Comparison of ENCODE assay signal across 8 mouse cellular contexts in genomic region chr16:17405736-17406443, GRCm38 (mm10). TPM values are rescaled to one million over a fixed set of nuclear protein-coding genes. Genes with fewer than 3 reads are reported as not detected.
DNase-seq lines count a peak whose midpoint lies in the region; ATAC-seq and TF ChIP-seq lines count a peak whose summit lies in the region.

Gene Snap29, plus strand, starts transcription at chr16:17405986.
Gene Pi4ka, minus strand, starts transcription at chr16:17406314.

- in situ Hi-C loops in ES-E14 (cut with MboI; ENCODE audit: low sequenced_read_pairs in 2 of 2, unreplicated experiment in 2 of 2): no loop called here

- H3K9me3 ChIP-seq in ES-E14 (ENCODE audit: control insufficient read depth, insufficient read depth, low read depth, low read length): no peaks in the 10 kb centered on the region
- H3K9me3 ChIP-seq in forebrain, embryonic 15.5 days: no peaks in the 10 kb centered on the region

- peak; percentile 98 for ATAC-seq in forebrain, embryonic 15.5 days (replicated peaks)
- peak; percentile 88 for ATAC-seq in neutrophil, adult 5-6 weeks (ENCODE audit: extremely low read depth, insufficient number of reproducible peaks, low FRiP score, poor library complexity, severe bottlenecking)

- TF ChIP-seq POLR2A in lung, adult 2 months (IDR thresholded peaks at IDR 0.05; ENCODE audit: borderline replicate concordance, extremely low read depth, low read depth, low read length): peak; percentile 59; the same call in 1 of the 2 replicates

- peaks cover 2 to 8% of the 10 kb centered on the region in 2 experiments; a peak in 2 of 4 replicates for H3K4me1 ChIP-seq in ES-E14 (ENCODE audit: control insufficient read depth in 2 of 2, insufficient read depth in 2 of 2, low read length in 2 of 2, poor library complexity in 1 of 2)
- H3K4me1 ChIP-seq in forebrain, embryonic 15.5 days: peaks cover 35% of the 10 kb centered on the region
- H3K4me1 ChIP-seq in lung, adult 2 months (ENCODE audit: control insufficient read depth, insufficient read depth, low read length): peaks cover 8% of the 10 kb centered on the region; the same call in 1 of the 2 replicates

- H3K4me2 ChIP-seq in forebrain, embryonic 15.5 days (replicated peaks): peak within 1 kb of the TSS; percentile 56

- no peak within 1 kb of the TSS for H3K27ac ChIP-seq in ES-E14 (ENCODE audit: insufficient read depth, low read depth, low read length, poor library complexity, severe bottlenecking)
- peak within 1 kb of the TSS; percentile 85 for H3K27ac ChIP-seq in forebrain, embryonic 15.5 days (replicated peaks)

- H3K4me3 ChIP-seq in ES-E14 (ENCODE audit: insufficient read depth in 1 of 2, low read depth in 1 of 2, low read length in 2 of 2, poor library complexity in 1 of 2, severe bottlenecking in 1 of 2): peak within 1 kb of the TSS; percentile 86 to 94
- H3K4me3 ChIP-seq in forebrain, embryonic 15.5 days: peak within 1 kb of the TSS; percentile 79
- H3K4me3 ChIP-seq in lung, adult 2 months (replicated peaks; ENCODE audit: extremely low read depth, low read depth, low read length): peak within 1 kb of the TSS; percentile 99

- intact Hi-C loops in heart, postnatal 25 days (cut with DNase I): no loop called here

- DNase-seq in ES-E14 (ENCODE audit: low read depth, low spot score): peak; percentile 99
- peak; percentile 100 for DNase-seq in cerebellum, adult 11-12 months
- DNase-seq in heart, postnatal 25 days (ENCODE audit: low spot score): peak; percentile 99
- DNase-seq in layer of hippocampus, adult 18-20 months (ENCODE audit: low spot score in 2 of 2): peak; percentile 100
- peak; percentile 100 for DNase-seq in lung, adult 2 months
- DNase-seq in thymus, adult 18-20 months: peak; percentile 99 to 100

- no peaks in the 10 kb centered on the region for H3K27me3 ChIP-seq in forebrain, embryonic 15.5 days

- WGBS in forebrain, embryonic 15.5 days: under 1% methylated on average over 69 of the region's 69 CpGs
- WGBS in lung, adult 2 months: under 1% methylated on average over 64 of the region's 69 CpGs

- no peaks in the 10 kb centered on the region for H3K36me3 ChIP-seq in ES-E14 (ENCODE audit: control insufficient read depth, insufficient read depth, low read length, poor library complexity, severe bottlenecking)
- H3K36me3 ChIP-seq in forebrain, embryonic 15.5 days: peaks cover 3% of the 10 kb centered on the region; the same call in 1 of the 2 replicates

- H3K9ac ChIP-seq in ES-E14 (ENCODE audit: insufficient read depth, low read depth, low read length, poor library complexity, severe bottlenecking): peak within 1 kb of the TSS; percentile 86
- H3K9ac ChIP-seq in forebrain, embryonic 15.5 days (replicated peaks): peak within 1 kb of the TSS; percentile 76

- TF ChIP-seq CTCF in lung, adult 2 months (IDR thresholded peaks at IDR 0.05; ENCODE audit: insufficient read depth, low read length): no peak

TF ChIP-seq in ES-E14, 5 proteins besides CTCF, POLR2A, EP300 and RAD21:
- TF ChIP-seq ZC3H11A (IDR thresholded peaks at IDR 0.05; ENCODE audit: borderline replicate concordance, low read depth, low read length): no peak
- TF ChIP-seq HCFC1 (IDR thresholded peaks at IDR 0.05; ENCODE audit: borderline replicate concordance, insufficient read depth, low read length): peak; percentile 73

RNA-seq across cellular contexts. Expression of gene Snap29, which starts in this region (rescaled TPM):
- 5.2 and 7.5 TPM in 2 replicates for total RNA-seq in ES-E14 (2012; rRNA removed)
- 23.5 and 27.0 TPM in 2 replicates for polyA plus RNA-seq in forebrain, embryonic 15.5 days (2015; fragmentation: Nextera tagmentation; extraction: Ambion mirVana)
- total RNA-seq in heart, postnatal 25 days (2021): 10 to 100 TPM; 14.9 to 16.9 TPM
- total RNA-seq in layer of hippocampus, adult 18-20 months (2021): 10 to 100 TPM; 23.1 to 24.2 TPM
- polyA plus RNA-seq in lung, adult 2 months (2012; rRNA removed): 4.6 and 7.3 TPM in 2 replicates
- total RNA-seq in neutrophil, adult 5-6 weeks (2017): 67.6 and 74.8 TPM in 2 replicates

RNA-seq across cellular contexts. Expression of gene Pi4ka, which starts in this region (rescaled TPM):
- 42.5 and 45.4 TPM in 2 replicates for total RNA-seq in ES-E14 (2012; rRNA removed)
- polyA plus RNA-seq in forebrain, embryonic 15.5 days (2015; fragmentation: Nextera tagmentation; extraction: Ambion mirVana): 56.1 and 58.9 TPM in 2 replicates
- 10 to 100 TPM; 53.2 to 56.3 TPM for total RNA-seq in heart, postnatal 25 days (2021)
- total RNA-seq in layer of hippocampus, adult 18-20 months (2021): 100 to 1,000 TPM; 285 to 292 TPM
- 38.0 and 55.9 TPM in 2 replicates for polyA plus RNA-seq in lung, adult 2 months (2012; rRNA removed)
- total RNA-seq in neutrophil, adult 5-6 weeks (2017): 68.1 and 93.9 TPM in 2 replicates
